Mouse (Mus musculus) kidney, postnatal 0 days (tissue): ENCODE measurements around the gene Mlh1. TPM values are rescaled to one million over a fixed set of nuclear protein-coding genes. Genes with fewer than 3 reads are reported as not detected.

Source experiments
- ATAC-seq: fragments of 200-750 bp; cut with Nextera tagmentation; replicated peaks from 2 replicates; pipeline ENCODE4 v1.8.0; 2017; ENCODE audit warnings: low read depth, moderate number of reproducible peaks, moderate TSS enrichment, moderate library complexity; ENCODE audit not compliant: low FRiP score
- DNase-seq: peaks from one replicate; pipeline ENCODE4 v3.0.0-alpha.2; 2016; ENCODE audit warnings: low spot score
- H3K27ac ChIP-seq: fragments of 300-500 bp; sonication (generic); 2 replicates; pipeline ENCODE4 v1.5.1; 2014; ENCODE audit warnings: mild to moderate bottlenecking
- H3K27me3 ChIP-seq: fragments of 300-500 bp; sonication (generic); 2 replicates; pipeline ENCODE4 v1.6.1; 2014; ENCODE audit warnings: low read length, mixed read lengths; ENCODE audit not compliant: insufficient read depth
- H3K36me3 ChIP-seq: fragments of 300-500 bp; sonication (generic); 2 replicates; pipeline ENCODE4 v1.6.1; 2014; ENCODE audit warnings: low read length, mixed read lengths; ENCODE audit not compliant: insufficient read depth
- H3K4me1 ChIP-seq: fragments of 300-500 bp; sonication (generic); replicated peaks from 2 replicates; pipeline ENCODE4 v1.6.1; 2014; ENCODE audit warnings: antibody characterized with exemption, low read length, mixed read lengths; ENCODE audit not compliant: insufficient read depth
- H3K4me2 ChIP-seq: fragments of 300-500 bp; sonication (generic); 2 replicates; pipeline ENCODE4 v1.6.1; 2014; ENCODE audit warnings: mild to moderate bottlenecking, low read length, moderate library complexity, mixed read lengths
- H3K4me3 ChIP-seq: fragments of 300-500 bp; sonication (generic); replicated peaks from 2 replicates; pipeline ENCODE4 v1.5.1; 2014; ENCODE audit warnings: low read depth, low read length
- H3K9ac ChIP-seq: fragments of 300-500 bp; sonication (generic); 2 replicates; pipeline ENCODE4 v1.6.1; 2014; ENCODE audit warnings: low read depth, low read length
- H3K9me3 ChIP-seq: fragments of 300-500 bp; sonication (generic); replicated peaks from 2 replicates; pipeline ENCODE4 v1.6.1; 2016; ENCODE audit warnings: low read length, inconsistent platforms, mixed read lengths
- CTCF ChIP-seq: IDR thresholded peaks from 2 replicates; pipeline ENCODE4 v1.5.1; 2016; ENCODE audit warnings: antibody characterized with exemption, low read depth, mild to moderate bottlenecking, moderate library complexity
- WGBS: fragments of 180-500 bp; shearing (Covaris S2); extraction: QIAGEN DNeasy Blood & Tissue Kit; methylation state at CpG from one replicate; pipeline ENCODE4 v1.1.7; 2014; 5-methylcytosine and 5-hydroxymethylcytosine counted together
- polyA plus RNA-seq: library from polyadenylated mRNA; unstranded; fragments of >200 nt; fragmentation: Nextera tagmentation; extraction: Ambion mirVana; gene quantifications from 2 replicates; pipeline ENCODE4 v1.2.1, GENCODE M21; 2015

Gene Mlh1
- polyA plus RNA-seq, 1 experiment from 2014 or later, result 26.1 TPM

GRCm38 (mm10) chr9:111261356-111261755, 10.2 kb downstream of the Mlh1 start:
- H3K4me3 ChIP-seq, result no peak overlapping the region
- TF ChIP-seq CTCF, result no peak
- H3K4me2 ChIP-seq, result no peak overlapping the region
- no peaks in the 10 kb centered on the region for H3K27me3 ChIP-seq
- no peaks in the 10 kb centered on the region for H3K9me3 ChIP-seq
- ATAC-seq (no peak), DNase-seq (no peak)
- H3K9ac ChIP-seq, result no peak overlapping the region
- peaks cover 37% of the 10 kb centered on the region for H3K36me3 ChIP-seq
- H3K4me1 ChIP-seq, result no peaks in the 10 kb centered on the region
- no peak overlapping the region for H3K27ac ChIP-seq
- 89% methylated on average over 4 of the region's 4 CpGs for WGBS

GRCm38 (mm10) chr9:111260360-111260985, 11.1 kb downstream of the Mlh1 start:
- H3K27me3 ChIP-seq, result no peaks in the 10 kb centered on the region
- H3K27ac ChIP-seq, result no peak overlapping the region
- DNase-seq (no peak), ATAC-seq (no peak)
- H3K36me3 ChIP-seq, result peaks cover 43% of the 10 kb centered on the region
- WGBS, result 30% methylated on average over 1 of the region's 1 CpGs
- H3K9ac ChIP-seq, result no peak overlapping the region
- no peak overlapping the region for H3K4me3 ChIP-seq
- H3K4me2 ChIP-seq, result no peak overlapping the region
- no peak for TF ChIP-seq CTCF
- H3K9me3 ChIP-seq, result no peaks in the 10 kb centered on the region
- no peaks in the 10 kb centered on the region for H3K4me1 ChIP-seq

GRCm38 (mm10) chr9:111252161-111252869, 19.3 kb downstream of the Mlh1 start:
- H3K4me1 ChIP-seq, result no peaks in the 10 kb centered on the region
- H3K27ac ChIP-seq, result no peak overlapping the region
- no peak for ATAC-seq
- peaks cover 42% of the 10 kb centered on the region for H3K36me3 ChIP-seq
- no peaks in the 10 kb centered on the region for H3K9me3 ChIP-seq
- no peak overlapping the region for H3K4me2 ChIP-seq
- TF ChIP-seq CTCF, result peak; percentile 52
- H3K4me3 ChIP-seq, result no peak overlapping the region
- no peak overlapping the region for H3K9ac ChIP-seq
- DNase-seq, result peak; percentile 16
- H3K27me3 ChIP-seq, result no peaks in the 10 kb centered on the region
- WGBS, result 73% methylated on average over 7 of the region's 7 CpGs

GRCm38 (mm10) chr9:111247682-111248246, 23.8 kb downstream of the Mlh1 start:
- 55% methylated on average over 3 of the region's 3 CpGs for WGBS
- peak; percentile 12 for DNase-seq
- peaks cover 18% of the 10 kb centered on the region; the same call in 1 of the 2 replicates for H3K36me3 ChIP-seq

GRCm38 (mm10) chr9:111245546-111245945, 26.0 kb downstream of the Mlh1 start:
- no peak for ATAC-seq
- WGBS, result 81% methylated on average over 6 of the region's 6 CpGs

More at GRCm38 (mm10) chr9:111247682-111248246, 23.8 kb downstream of the Mlh1 start:
- Histone ChIP-seq H3K27me3 (no peaks in the 10 kb centered on the region), H3K27ac (no peak overlapping the region), H3K4me3 (no peak overlapping the region), H3K9ac (no peak overlapping the region), H3K4me1 (no peaks in the 10 kb centered on the region), H3K9me3 (no peaks in the 10 kb centered on the region), H3K4me2 (no peak overlapping the region)
- ATAC-seq, result no peak
- TF ChIP-seq CTCF, result peak; percentile 49

GRCm38 (mm10) chr9:111243384-111243783, 28.2 kb downstream of the Mlh1 start:
- Histone ChIP-seq H3K27ac (no peak overlapping the region), H3K27me3 (no peaks in the 10 kb centered on the region), H3K9ac (no peak overlapping the region), H3K4me3 (no peak overlapping the region), H3K9me3 (no peaks in the 10 kb centered on the region), H3K4me1 (no peaks in the 10 kb centered on the region), H3K36me3 (peaks cover 29% of the 10 kb centered on the region), H3K4me2 (no peak overlapping the region)
- no peak for TF ChIP-seq CTCF
- ATAC-seq (no peak), DNase-seq (no peak)
- WGBS, result 85% methylated on average over 6 of the region's 6 CpGs

More at GRCm38 (mm10) chr9:111245546-111245945, 26.0 kb downstream of the Mlh1 start:
- no peaks in the 10 kb centered on the region for H3K4me1 ChIP-seq
- H3K9me3 ChIP-seq, result no peaks in the 10 kb centered on the region
- no peak overlapping the region for H3K4me2 ChIP-seq
- H3K27ac ChIP-seq, result no peak overlapping the region
- H3K27me3 ChIP-seq, result no peaks in the 10 kb centered on the region
- H3K4me3 ChIP-seq, result no peak overlapping the region
- no peak overlapping the region for H3K9ac ChIP-seq
- TF ChIP-seq CTCF, result no peak
- peaks cover 23% of the 10 kb centered on the region for H3K36me3 ChIP-seq
- no peak for DNase-seq
